Mouse (Mus musculus): ENCODE results near the gene Nfatc3.
A peak's percentile ranks its signal among the peaks of the same experiment; 100 is the strongest.

The Nfatc3 gene

GRCm38 (mm10) chr8:106127882-106128410 lies 69.3 kb downstream of the Nfatc3 start:
- no peak for DNase-seq

- no peak for DNase-seq
Observed at GRCm38 (mm10) chr8:106129232-106129930, 70.7 kb downstream of the Nfatc3 start.

GRCm38 (mm10) chr8:106129997-106130396 lies 71.4 kb downstream of the Nfatc3 start:
- no peak for DNase-seq

GRCm38 (mm10) chr8:106130505-106130904 lies 71.9 kb downstream of the Nfatc3 start:
- no peak for DNase-seq

GRCm38 (mm10) chr8:106131021-106131420 lies 72.4 kb downstream of the Nfatc3 start:
- no peak for DNase-seq

- no peak for DNase-seq
Observed at GRCm38 (mm10) chr8:106131488-106132222, 73.0 kb downstream of the Nfatc3 start.

- no peak for DNase-seq
Observed at GRCm38 (mm10) chr8:106132356-106132755, 73.7 kb downstream of the Nfatc3 start.

- no peak for DNase-seq
Observed at GRCm38 (mm10) chr8:106133526-106133925, 74.9 kb downstream of the Nfatc3 start.

- no peak for DNase-seq
Observed at GRCm38 (mm10) chr8:106133946-106134345, 75.3 kb downstream of the Nfatc3 start.

- DNase-seq = no peak
Observed at GRCm38 (mm10) chr8:106134751-106135571, 76.3 kb downstream of the Nfatc3 start.

GRCm38 (mm10) chr8:106135672-106136071 lies 77.0 kb downstream of the Nfatc3 start:
- DNase-seq = no peak

- DNase-seq = no peak
Observed at GRCm38 (mm10) chr8:106136156-106137130, 77.8 kb downstream of the Nfatc3 start, which contains the start of gene Esrp2. Gene Esrp2 (minus strand): TSS chr8:106136974.

- no peak for DNase-seq
Observed at GRCm38 (mm10) chr8:106137218-106137905, 78.7 kb downstream of the Nfatc3 start.

- DNase-seq = no peak
Observed at GRCm38 (mm10) chr8:106137906-106138477, 79.4 kb downstream of the Nfatc3 start.

- no peak for DNase-seq
Observed at GRCm38 (mm10) chr8:106138616-106139015, 80.0 kb downstream of the Nfatc3 start.

- no peak for DNase-seq
Observed at GRCm38 (mm10) chr8:106140191-106140590, 81.6 kb downstream of the Nfatc3 start.

GRCm38 (mm10) chr8:106140769-106141168 lies 82.1 kb downstream of the Nfatc3 start:
- peak; percentile 74 for DNase-seq

- no peak for DNase-seq
Observed at GRCm38 (mm10) chr8:106145331-106145730, 86.7 kb downstream of the Nfatc3 start.

- DNase-seq = no peak
Observed at GRCm38 (mm10) chr8:106146014-106146413, 87.4 kb downstream of the Nfatc3 start.

- DNase-seq = no peak
Observed at GRCm38 (mm10) chr8:106147868-106148565, 89.4 kb downstream of the Nfatc3 start.
